In genomic region chr9:13652917-13653316, GRCm38 (mm10) we compare ENCODE assay signal across 8 mouse cellular contexts.
DNase-seq lines count a peak whose midpoint lies in the region; ATAC-seq and TF ChIP-seq lines count a peak whose summit lies in the region.

No protein-coding gene starts in this region.

- H3K9ac ChIP-seq in midbrain, postnatal 0 days (replicated peaks; ENCODE audit: low read length, poor library complexity, severe bottlenecking), result no peak overlapping the region

- WGBS in midbrain, postnatal 0 days, result 16% methylated on average over 3 of the region's 3 CpGs

- DNase-seq in kidney, adult 9 months, result peak; percentile 70
- no peak for DNase-seq in kidney, adult 11 months
- DNase-seq in hindlimb bud, embryonic 11.5 days (ENCODE audit: extremely low spot score, low read depth, low spot score), result peak; percentile 66
- DNase-seq in midbrain, postnatal 0 days (ENCODE audit: low spot score), result peak; percentile 73
- DNase-seq in thymus, postnatal 14 days, result no peak
- DNase-seq in urinary bladder, postnatal 36 days (ENCODE audit: low spot score in 2 of 2), result no peak

- peak; percentile 53 for ATAC-seq in common myeloid progenitor, adult 5-6 weeks (replicated peaks; ENCODE audit: low read depth, poor library complexity, severe bottlenecking)
- peak; percentile 67 for ATAC-seq in midbrain, postnatal 0 days (ENCODE audit: low FRiP score)

- peaks cover 28% of the 10 kb centered on the region for H3K4me1 ChIP-seq in E14TG2a.4 (replicated peaks; ENCODE audit: low read depth, low read length)
- H3K4me1 ChIP-seq in midbrain, postnatal 0 days (ENCODE audit: insufficient read depth, low read length), result no peaks in the 10 kb centered on the region

- no peak overlapping the region for H3K27ac ChIP-seq in midbrain, postnatal 0 days (ENCODE audit: low read depth, low read length)

- peaks cover 8% of the 10 kb centered on the region for H3K27me3 ChIP-seq in E14TG2a.4 (ENCODE audit: insufficient read depth, low read length)
- H3K27me3 ChIP-seq in midbrain, postnatal 0 days (ENCODE audit: insufficient read depth, low read length), result no peaks in the 10 kb centered on the region

- peak; percentile 53 for TF ChIP-seq CTCF in E14TG2a.4 (conservative IDR thresholded peaks at IDR 0.05; ENCODE audit: low read length)
- TF ChIP-seq CTCF in midbrain, postnatal 0 days (IDR thresholded peaks at IDR 0.05), result peak; percentile 87

- no peak overlapping the region; the same call in 1 of the 2 replicates for H3K4me2 ChIP-seq in midbrain, postnatal 0 days (ENCODE audit: low read depth, low read length, poor library complexity, severe bottlenecking)

- H3K36me3 ChIP-seq in E14TG2a.4 (ENCODE audit: insufficient read depth, low read length), result no peaks in the 10 kb centered on the region
- no peaks in the 10 kb centered on the region for H3K36me3 ChIP-seq in midbrain, postnatal 0 days (ENCODE audit: insufficient read depth, low read length)

- no peak overlapping the region for H3K4me3 ChIP-seq in E14TG2a.4 (replicated peaks; ENCODE audit: low read length)
- H3K4me3 ChIP-seq in midbrain, postnatal 0 days (ENCODE audit: low read depth, low read length), result no peak overlapping the region

- peaks cover 6% of the 10 kb centered on the region; the same call in 1 of the 2 replicates for H3K9me3 ChIP-seq in E14TG2a.4 (ENCODE audit: low read length)
- H3K9me3 ChIP-seq in midbrain, postnatal 0 days (ENCODE audit: low read length), result no peaks in the 10 kb centered on the region

Comparison
In these comparisons a context has a peak if more than half of its experiments do, and no peak if none do; other contexts are left out.
1. DNase-seq: peak in kidney, adult 9 months (single experiment), hindlimb bud, embryonic 11.5 days (single experiment) and midbrain, postnatal 0 days (single experiment); none in kidney, adult 11 months (single experiment), thymus, postnatal 14 days (single experiment) and urinary bladder, postnatal 36 days (0 of 2).